Mouse (Mus musculus): Measurements from ENCODE around the gene Lhfpl4. TPM values are rescaled to one million over a fixed set of nuclear protein-coding genes. Genes with fewer than 3 reads are reported as not detected.

Lhfpl4 gene
- polyA plus RNA-seq, 1 experiment, result 1.7 TPM

- Histone ChIP-seq H3K4me3 (ENCODE audit: low read depth, low read length) (no peak overlapping the region), H3K27me3 (ENCODE audit: control insufficient read depth, insufficient read depth, low read length, poor library complexity, severe bottlenecking) (no peaks in the 10 kb centered on the region), H3K9me3 (replicated peaks; ENCODE audit: control insufficient read depth, insufficient read depth, low read length, poor library complexity, severe bottlenecking) (no peaks in the 10 kb centered on the region), H3K4me1 (ENCODE audit: control insufficient read depth, insufficient read depth, low read length) (no peaks in the 10 kb centered on the region), H3K27ac (ENCODE audit: insufficient read depth, low read length) (no peak overlapping the region), H3K9ac (ENCODE audit: low read depth, poor library complexity, severe bottlenecking) (no peak overlapping the region), H3K36me3 (ENCODE audit: control insufficient read depth, insufficient read depth, low read length, poor library complexity, severe bottlenecking) (no peaks in the 10 kb centered on the region)
- TF ChIP-seq POLR2A (IDR thresholded peaks at IDR 0.05; ENCODE audit: insufficient read depth, low read length) (no peak), CTCF (IDR thresholded peaks at IDR 0.05; ENCODE audit: low read depth, low read length) (no peak), EP300 (IDR thresholded peaks at IDR 0.05; ENCODE audit: insufficient read depth, low read depth, low read length) (no peak)
Measured at GRCm38 (mm10) chr6:113166661-113167251, 28.4 kb downstream of the Lhfpl4 start.

- TF ChIP-seq EP300 (IDR thresholded peaks at IDR 0.05; ENCODE audit: insufficient read depth, low read depth, low read length), result no peak
- TF ChIP-seq POLR2A (IDR thresholded peaks at IDR 0.05; ENCODE audit: insufficient read depth, low read length), result no peak
- no peak for TF ChIP-seq CTCF (IDR thresholded peaks at IDR 0.05; ENCODE audit: low read depth, low read length)
Measured at GRCm38 (mm10) chr6:113163513-113163912, 31.7 kb downstream of the Lhfpl4 start.

GRCm38 (mm10) chr6:113161982-113162381 is 33.2 kb downstream of the Lhfpl4 start:
- no peak overlapping the region for H3K9ac ChIP-seq (ENCODE audit: low read depth, poor library complexity, severe bottlenecking)
- H3K4me3 ChIP-seq (ENCODE audit: low read depth, low read length), result no peak overlapping the region
- TF ChIP-seq POLR2A (IDR thresholded peaks at IDR 0.05; ENCODE audit: insufficient read depth, low read length) (no peak), CTCF (IDR thresholded peaks at IDR 0.05; ENCODE audit: low read depth, low read length) (no peak), EP300 (IDR thresholded peaks at IDR 0.05; ENCODE audit: insufficient read depth, low read depth, low read length) (no peak)
- no peak overlapping the region for H3K27ac ChIP-seq (ENCODE audit: insufficient read depth, low read length)
- no peaks in the 10 kb centered on the region for H3K36me3 ChIP-seq (ENCODE audit: control insufficient read depth, insufficient read depth, low read length, poor library complexity, severe bottlenecking)
- H3K9me3 ChIP-seq (replicated peaks; ENCODE audit: control insufficient read depth, insufficient read depth, low read length, poor library complexity, severe bottlenecking), result no peaks in the 10 kb centered on the region
- no peaks in the 10 kb centered on the region for H3K27me3 ChIP-seq (ENCODE audit: control insufficient read depth, insufficient read depth, low read length, poor library complexity, severe bottlenecking)
- H3K4me1 ChIP-seq (ENCODE audit: control insufficient read depth, insufficient read depth, low read length), result no peaks in the 10 kb centered on the region

More at GRCm38 (mm10) chr6:113163513-113163912, 31.7 kb downstream of the Lhfpl4 start:
- no peak overlapping the region for H3K4me3 ChIP-seq (ENCODE audit: low read depth, low read length)
- no peaks in the 10 kb centered on the region for H3K27me3 ChIP-seq (ENCODE audit: control insufficient read depth, insufficient read depth, low read length, poor library complexity, severe bottlenecking)
- H3K9me3 ChIP-seq (replicated peaks; ENCODE audit: control insufficient read depth, insufficient read depth, low read length, poor library complexity, severe bottlenecking), result no peaks in the 10 kb centered on the region
- H3K36me3 ChIP-seq (ENCODE audit: control insufficient read depth, insufficient read depth, low read length, poor library complexity, severe bottlenecking), result no peaks in the 10 kb centered on the region
- H3K9ac ChIP-seq (ENCODE audit: low read depth, poor library complexity, severe bottlenecking), result no peak overlapping the region
- H3K27ac ChIP-seq (ENCODE audit: insufficient read depth, low read length), result no peak overlapping the region
- H3K4me1 ChIP-seq (ENCODE audit: control insufficient read depth, insufficient read depth, low read length), result no peaks in the 10 kb centered on the region

GRCm38 (mm10) chr6:113160106-113160505 is 35.1 kb downstream of the Lhfpl4 start:
- Histone ChIP-seq H3K9me3 (replicated peaks; ENCODE audit: control insufficient read depth, insufficient read depth, low read length, poor library complexity, severe bottlenecking) (no peaks in the 10 kb centered on the region), H3K4me1 (ENCODE audit: control insufficient read depth, insufficient read depth, low read length) (no peaks in the 10 kb centered on the region), H3K27me3 (ENCODE audit: control insufficient read depth, insufficient read depth, low read length, poor library complexity, severe bottlenecking) (no peaks in the 10 kb centered on the region), H3K9ac (ENCODE audit: low read depth, poor library complexity, severe bottlenecking) (no peak overlapping the region), H3K27ac (ENCODE audit: insufficient read depth, low read length) (no peak overlapping the region), H3K36me3 (ENCODE audit: control insufficient read depth, insufficient read depth, low read length, poor library complexity, severe bottlenecking) (peaks cover 3% of the 10 kb centered on the region; the same call in 1 of the 2 replicates), H3K4me3 (ENCODE audit: low read depth, low read length) (no peak overlapping the region)
- TF ChIP-seq EP300 (IDR thresholded peaks at IDR 0.05; ENCODE audit: insufficient read depth, low read depth, low read length) (no peak), CTCF (IDR thresholded peaks at IDR 0.05; ENCODE audit: low read depth, low read length) (no peak), POLR2A (IDR thresholded peaks at IDR 0.05; ENCODE audit: insufficient read depth, low read length) (no peak)

GRCm38 (mm10) chr6:113156064-113156463 is 39.1 kb downstream of the Lhfpl4 start:
- Histone ChIP-seq H3K4me1 (ENCODE audit: control insufficient read depth, insufficient read depth, low read length) (no peaks in the 10 kb centered on the region), H3K4me3 (ENCODE audit: low read depth, low read length) (no peak overlapping the region), H3K36me3 (ENCODE audit: control insufficient read depth, insufficient read depth, low read length, poor library complexity, severe bottlenecking) (peaks cover 37% of the 10 kb centered on the region), H3K9me3 (replicated peaks; ENCODE audit: control insufficient read depth, insufficient read depth, low read length, poor library complexity, severe bottlenecking) (no peaks in the 10 kb centered on the region), H3K27ac (ENCODE audit: insufficient read depth, low read length) (no peak overlapping the region), H3K9ac (ENCODE audit: low read depth, poor library complexity, severe bottlenecking) (no peak overlapping the region), H3K27me3 (ENCODE audit: control insufficient read depth, insufficient read depth, low read length, poor library complexity, severe bottlenecking) (no peaks in the 10 kb centered on the region)
- no peak for TF ChIP-seq EP300 (IDR thresholded peaks at IDR 0.05; ENCODE audit: insufficient read depth, low read depth, low read length)

- Histone ChIP-seq H3K4me1 (ENCODE audit: control insufficient read depth, insufficient read depth, low read length) (no peaks in the 10 kb centered on the region), H3K9ac (ENCODE audit: low read depth, poor library complexity, severe bottlenecking) (no peak overlapping the region), H3K27ac (ENCODE audit: insufficient read depth, low read length) (no peak overlapping the region), H3K9me3 (replicated peaks; ENCODE audit: control insufficient read depth, insufficient read depth, low read length, poor library complexity, severe bottlenecking) (no peaks in the 10 kb centered on the region), H3K4me3 (ENCODE audit: low read depth, low read length) (no peak overlapping the region), H3K27me3 (ENCODE audit: control insufficient read depth, insufficient read depth, low read length, poor library complexity, severe bottlenecking) (no peaks in the 10 kb centered on the region), H3K36me3 (ENCODE audit: control insufficient read depth, insufficient read depth, low read length, poor library complexity, severe bottlenecking) (peaks cover 47% of the 10 kb centered on the region)
- no peak for TF ChIP-seq EP300 (IDR thresholded peaks at IDR 0.05; ENCODE audit: insufficient read depth, low read depth, low read length)
- TF ChIP-seq POLR2A (IDR thresholded peaks at IDR 0.05; ENCODE audit: insufficient read depth, low read length), result no peak
Measured at GRCm38 (mm10) chr6:113154886-113155285, 40.3 kb downstream of the Lhfpl4 start.
